Mouse (Mus musculus): ENCODE data around the gene Rem2. TPM values are rescaled to one million over a fixed set of nuclear protein-coding genes. Genes with fewer than 3 reads are reported as not detected.

Gene Rem2
- polyA plus RNA-seq, 1 experiment from 2014 or later: 19.6 TPM

GRCm38 (mm10) chr14:54442548-54442947, 33.4 kb upstream of the Rem2 start:
- no peak overlapping the region for H3K27ac ChIP-seq (ENCODE audit: low read depth, low read length)
- H3K9me3 ChIP-seq (replicated peaks; ENCODE audit: control insufficient read depth, low read length): no peaks in the 10 kb centered on the region
- no peak overlapping the region for H3K4me2 ChIP-seq (ENCODE audit: low read length)
- H3K4me3 ChIP-seq (ENCODE audit: low read depth, low read length): no peak overlapping the region
- no peak for ATAC-seq
- no peak overlapping the region for H3K9ac ChIP-seq (ENCODE audit: low read length)
- H3K27me3 ChIP-seq (replicated peaks; ENCODE audit: control insufficient read depth, insufficient read depth, low read length): no peaks in the 10 kb centered on the region
- H3K36me3 ChIP-seq (ENCODE audit: control insufficient read depth, insufficient read depth, low read length): peaks cover 34% of the 10 kb centered on the region
- no peak for DNase-seq (ENCODE audit: low spot score)
- 88% methylated on average over 3 of the region's 3 CpGs for WGBS
- no peaks in the 10 kb centered on the region for H3K4me1 ChIP-seq (ENCODE audit: control insufficient read depth, insufficient read depth, low read length)

DNA sequence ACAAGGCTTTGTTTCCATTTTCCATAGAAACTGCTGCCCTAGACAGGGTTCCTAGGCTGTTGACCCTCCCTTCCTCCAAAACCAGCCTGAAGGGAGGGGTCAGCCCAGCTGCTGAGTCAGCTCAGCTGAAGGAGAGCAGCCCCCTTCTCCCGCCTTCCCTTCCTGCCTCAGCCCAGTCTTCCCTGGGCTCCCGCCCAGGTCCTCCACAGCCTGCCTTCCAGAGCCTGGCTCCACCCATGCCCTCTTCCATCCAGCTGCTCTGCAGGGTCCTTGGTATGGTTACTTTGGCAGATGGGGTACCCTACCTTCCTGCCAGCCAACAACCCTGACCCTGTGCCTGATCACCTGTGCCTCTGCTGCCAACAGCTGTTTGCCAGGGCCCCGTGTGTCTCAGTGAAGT, 32.7 kb upstream of the Rem2 start:
- Histone ChIP-seq H3K36me3 (ENCODE audit: control insufficient read depth, insufficient read depth, low read length) (peaks cover 32% of the 10 kb centered on the region), H3K9ac (ENCODE audit: low read length) (no peak overlapping the region), H3K9me3 (replicated peaks; ENCODE audit: control insufficient read depth, low read length) (no peaks in the 10 kb centered on the region), H3K27me3 (replicated peaks; ENCODE audit: control insufficient read depth, insufficient read depth, low read length) (no peaks in the 10 kb centered on the region), H3K4me3 (ENCODE audit: low read depth, low read length) (no peak overlapping the region), H3K4me1 (ENCODE audit: control insufficient read depth, insufficient read depth, low read length) (no peaks in the 10 kb centered on the region), H3K4me2 (ENCODE audit: low read length) (no peak overlapping the region), H3K27ac (ENCODE audit: low read depth, low read length) (no peak overlapping the region)
- 44% methylated on average over 3 of the region's 3 CpGs for WGBS
- DNase-seq (ENCODE audit: low spot score) (no peak), ATAC-seq (peak; percentile 42; the same call in 1 of the 2 replicates)

DNA sequence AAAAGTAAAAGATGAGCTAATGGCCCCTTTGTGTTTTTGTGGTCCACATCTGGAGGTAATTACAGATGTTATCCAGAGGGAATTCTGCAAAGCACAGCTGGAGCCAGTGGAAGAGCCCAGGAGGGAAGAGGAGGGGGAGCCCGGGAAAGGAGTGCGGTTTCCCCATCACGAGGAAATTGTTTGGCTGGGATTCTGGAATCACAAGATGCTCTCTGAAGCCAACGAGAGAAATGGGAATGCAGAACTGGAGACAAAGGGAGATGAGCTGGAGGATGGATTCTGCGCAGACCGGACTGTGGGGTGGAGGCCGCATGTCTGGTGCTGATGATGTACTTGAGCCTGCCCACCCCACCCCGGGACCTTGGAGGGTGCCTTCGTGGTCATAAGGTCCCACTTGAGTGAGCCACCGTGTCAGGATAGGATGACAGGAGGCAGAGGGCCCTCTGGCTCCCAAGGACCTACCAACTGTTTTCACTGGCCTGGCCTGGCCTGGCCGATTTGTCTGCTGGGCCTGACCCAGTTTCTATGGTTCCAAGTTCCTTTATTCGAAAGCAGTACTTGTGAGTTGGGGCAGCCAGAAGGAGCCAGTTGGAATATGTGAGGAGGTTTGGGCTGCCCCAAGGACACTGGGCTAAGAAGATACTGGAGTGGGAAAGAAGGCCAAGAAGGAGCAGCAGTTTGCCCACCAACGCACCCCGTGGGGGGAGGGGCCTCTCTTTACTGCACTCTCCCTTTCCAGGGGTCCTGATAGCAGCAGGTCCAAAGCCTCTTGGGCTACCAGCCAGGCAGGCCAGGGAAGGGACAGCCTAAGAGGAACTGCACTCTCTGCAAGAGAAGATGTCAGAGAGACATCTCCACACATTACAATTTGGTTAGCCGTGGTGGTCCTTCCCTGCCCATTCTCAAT, 31.9 kb upstream of the Rem2 start:
- Histone ChIP-seq H3K36me3 (ENCODE audit: control insufficient read depth, insufficient read depth, low read length) (peaks cover 24% of the 10 kb centered on the region), H3K4me1 (ENCODE audit: control insufficient read depth, insufficient read depth, low read length) (no peaks in the 10 kb centered on the region), H3K9ac (ENCODE audit: low read length) (no peak overlapping the region), H3K4me3 (ENCODE audit: low read depth, low read length) (no peak overlapping the region), H3K9me3 (replicated peaks; ENCODE audit: control insufficient read depth, low read length) (no peaks in the 10 kb centered on the region), H3K27me3 (replicated peaks; ENCODE audit: control insufficient read depth, insufficient read depth, low read length) (no peaks in the 10 kb centered on the region), H3K4me2 (ENCODE audit: low read length) (no peak overlapping the region), H3K27ac (ENCODE audit: low read depth, low read length) (no peak overlapping the region)
- WGBS: 66% methylated on average over 15 of the region's 15 CpGs
- ATAC-seq: no peak
- peak; percentile 52 for DNase-seq (ENCODE audit: low spot score)

- Histone ChIP-seq H3K27me3 (replicated peaks; ENCODE audit: control insufficient read depth, insufficient read depth, low read length) (no peaks in the 10 kb centered on the region), H3K4me2 (ENCODE audit: low read length) (no peak overlapping the region), H3K9me3 (replicated peaks; ENCODE audit: control insufficient read depth, low read length) (no peaks in the 10 kb centered on the region), H3K4me3 (ENCODE audit: low read depth, low read length) (no peak overlapping the region), H3K4me1 (ENCODE audit: control insufficient read depth, insufficient read depth, low read length) (no peaks in the 10 kb centered on the region), H3K36me3 (ENCODE audit: control insufficient read depth, insufficient read depth, low read length) (peaks cover 9% of the 10 kb centered on the region), H3K27ac (ENCODE audit: low read depth, low read length) (no peak overlapping the region), H3K9ac (ENCODE audit: low read length) (no peak overlapping the region)
- no peak for ATAC-seq
- DNase-seq (ENCODE audit: low spot score): no peak
- 54% methylated on average over 3 of the region's 3 CpGs for WGBS
These were observed 30.4 kb upstream of the Rem2 start for GRCm38 (mm10) chr14:54445476-54445875.

DNA sequence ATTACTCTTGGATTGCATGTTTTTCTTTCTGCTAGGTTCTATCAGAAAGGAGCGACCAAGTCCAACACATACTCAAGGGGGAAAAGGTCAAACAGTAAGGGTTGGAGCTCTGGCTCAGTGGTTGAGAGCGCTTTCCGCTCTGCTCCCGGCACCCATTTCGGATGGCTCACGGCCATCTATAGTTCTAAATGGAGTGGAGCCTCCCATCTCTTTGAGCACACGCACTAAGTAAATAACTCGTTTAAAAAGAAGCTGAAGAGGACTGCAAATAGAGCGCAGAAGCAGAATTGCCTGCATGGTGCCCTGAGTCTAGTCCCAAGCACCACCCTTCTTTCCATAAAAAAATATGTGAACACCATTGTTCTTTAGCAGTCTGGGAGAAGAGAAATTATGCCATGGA, 22.3 kb upstream of the Rem2 start:
- WGBS: 83% methylated on average over 9 of the region's 9 CpGs
- H3K27ac ChIP-seq (ENCODE audit: low read depth, low read length): no peak overlapping the region
- ATAC-seq (no peak), DNase-seq (ENCODE audit: low spot score) (no peak)
- no peak overlapping the region for H3K4me2 ChIP-seq (ENCODE audit: low read length)
- no peaks in the 10 kb centered on the region for H3K4me1 ChIP-seq (ENCODE audit: control insufficient read depth, insufficient read depth, low read length)
- H3K36me3 ChIP-seq (ENCODE audit: control insufficient read depth, insufficient read depth, low read length): no peaks in the 10 kb centered on the region
- H3K9ac ChIP-seq (ENCODE audit: low read length): no peak overlapping the region
- H3K27me3 ChIP-seq (replicated peaks; ENCODE audit: control insufficient read depth, insufficient read depth, low read length): no peaks in the 10 kb centered on the region
- H3K9me3 ChIP-seq (replicated peaks; ENCODE audit: control insufficient read depth, low read length): no peaks in the 10 kb centered on the region
- H3K4me3 ChIP-seq (ENCODE audit: low read depth, low read length): no peak overlapping the region

GRCm38 (mm10) chr14:54454669-54455528, 21.0 kb upstream of the Rem2 start:
- ATAC-seq (no peak), DNase-seq (ENCODE audit: low spot score) (no peak)
- no peak overlapping the region for H3K4me3 ChIP-seq (ENCODE audit: low read depth, low read length)
- H3K9ac ChIP-seq (ENCODE audit: low read length): no peak overlapping the region
- no peaks in the 10 kb centered on the region for H3K9me3 ChIP-seq (replicated peaks; ENCODE audit: control insufficient read depth, low read length)
- no peak overlapping the region for H3K4me2 ChIP-seq (ENCODE audit: low read length)
- H3K27ac ChIP-seq (ENCODE audit: low read depth, low read length): no peak overlapping the region
- 84% methylated on average over 11 of the region's 11 CpGs for WGBS
- no peaks in the 10 kb centered on the region for H3K27me3 ChIP-seq (replicated peaks; ENCODE audit: control insufficient read depth, insufficient read depth, low read length)
- H3K36me3 ChIP-seq (ENCODE audit: control insufficient read depth, insufficient read depth, low read length): no peaks in the 10 kb centered on the region
- no peaks in the 10 kb centered on the region for H3K4me1 ChIP-seq (ENCODE audit: control insufficient read depth, insufficient read depth, low read length)

- Histone ChIP-seq H3K27me3 (replicated peaks; ENCODE audit: control insufficient read depth, insufficient read depth, low read length) (no peaks in the 10 kb centered on the region), H3K9me3 (replicated peaks; ENCODE audit: control insufficient read depth, low read length) (no peaks in the 10 kb centered on the region), H3K4me2 (ENCODE audit: low read length) (no peak overlapping the region), H3K4me1 (ENCODE audit: control insufficient read depth, insufficient read depth, low read length) (no peaks in the 10 kb centered on the region), H3K9ac (ENCODE audit: low read length) (no peak overlapping the region), H3K36me3 (ENCODE audit: control insufficient read depth, insufficient read depth, low read length) (no peaks in the 10 kb centered on the region), H3K27ac (ENCODE audit: low read depth, low read length) (no peak overlapping the region), H3K4me3 (ENCODE audit: low read depth, low read length) (no peak overlapping the region)
- ATAC-seq: no peak
- DNase-seq (ENCODE audit: low spot score): no peak
- WGBS: 89% methylated on average over 14 of the region's 14 CpGs
These were observed 17.9 kb upstream of the Rem2 start for GRCm38 (mm10) chr14:54457907-54458569.

DNA sequence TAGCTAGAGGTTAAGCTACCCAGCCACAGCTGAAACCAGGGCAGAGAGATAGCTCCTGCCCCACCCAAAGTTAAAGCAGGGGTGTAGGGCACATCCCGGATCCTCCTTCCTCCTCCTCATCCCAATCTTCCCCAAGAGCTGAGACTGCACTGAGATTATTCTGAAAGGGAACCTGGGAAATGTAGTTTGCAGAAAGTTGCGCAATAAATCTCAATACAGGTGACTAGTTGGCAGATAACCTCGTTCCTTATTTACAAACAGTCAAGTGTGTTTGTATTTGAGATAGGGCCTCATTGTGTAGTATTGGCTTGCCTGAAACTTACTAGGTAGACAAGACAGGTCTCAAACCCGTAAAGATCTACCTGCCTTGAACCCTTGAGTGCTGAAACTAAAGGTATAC, 13.8 kb upstream of the Rem2 start:
- Histone ChIP-seq H3K9me3 (replicated peaks; ENCODE audit: control insufficient read depth, low read length) (no peaks in the 10 kb centered on the region), H3K4me1 (ENCODE audit: control insufficient read depth, insufficient read depth, low read length) (no peaks in the 10 kb centered on the region; the same call in 1 of the 2 replicates), H3K4me3 (ENCODE audit: low read depth, low read length) (no peak overlapping the region), H3K4me2 (ENCODE audit: low read length) (no peak overlapping the region), H3K27me3 (replicated peaks; ENCODE audit: control insufficient read depth, insufficient read depth, low read length) (no peaks in the 10 kb centered on the region), H3K36me3 (ENCODE audit: control insufficient read depth, insufficient read depth, low read length) (peaks cover under 1% of the 10 kb centered on the region; the same call in 1 of the 2 replicates), H3K9ac (ENCODE audit: low read length) (no peak overlapping the region), H3K27ac (ENCODE audit: low read depth, low read length) (no peak overlapping the region)
- ATAC-seq (no peak), DNase-seq (ENCODE audit: low spot score) (no peak)
- 82% methylated on average over 4 of the region's 4 CpGs for WGBS

Data from forebrain, embryonic 14.5 days (tissue).